Mouse (Mus musculus): ENCODE measurements at regions not wholly inside any gene's neighbourhood (a gene's known extent, or its start where the extent isn't known, plus 50 kb on each side); places are given as distances from the start of the nearest gene placed in this dataset.

DNA sequence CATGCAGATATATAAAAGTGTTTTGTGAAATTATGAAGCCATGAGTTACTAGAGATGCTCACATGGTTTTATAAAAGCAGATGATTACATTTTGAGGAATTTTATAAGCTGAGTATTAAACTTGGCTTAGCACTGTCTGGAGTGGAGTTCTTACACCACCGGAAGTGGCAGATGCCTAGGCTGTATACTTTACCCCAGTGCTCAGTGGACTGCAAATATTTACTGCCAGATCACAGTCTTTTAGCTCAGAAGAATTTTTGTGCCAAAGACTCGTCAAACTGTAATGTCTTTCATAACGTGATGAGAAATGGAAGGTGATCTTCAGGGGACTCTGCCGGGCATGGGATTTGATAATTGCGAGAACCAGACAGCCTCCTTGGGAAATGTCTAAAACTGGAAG, 136.1 kb upstream of the 9330182O14Rik start:
- DNase-seq (ENCODE audit: low spot score), result no peak

DNA sequence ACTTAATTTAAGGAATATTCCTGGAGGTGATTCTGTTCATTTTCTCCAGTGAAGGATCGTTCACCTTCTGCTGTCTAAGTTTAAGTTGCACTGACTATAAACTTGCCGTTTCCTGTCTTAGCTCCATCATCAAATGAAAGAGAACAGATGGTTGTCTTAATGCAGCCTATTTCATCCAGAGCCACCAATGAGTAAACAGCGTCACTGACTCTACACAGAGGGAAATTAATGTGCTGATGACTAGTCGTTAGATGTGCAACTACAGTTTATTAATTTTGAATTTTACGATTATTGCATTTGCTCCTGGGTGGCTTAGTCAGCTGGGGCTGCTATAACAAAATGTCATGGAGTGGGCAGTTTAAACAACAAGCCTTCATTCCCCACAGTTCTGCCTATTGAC, 134.1 kb upstream of the 9330182O14Rik start:
- DNase-seq (ENCODE audit: low spot score), result no peak

GRCm38 (mm10) chr15:40005096-40005495, 129.1 kb upstream of the 9330182O14Rik start:
- no peak for DNase-seq (ENCODE audit: low spot score)

DNA sequence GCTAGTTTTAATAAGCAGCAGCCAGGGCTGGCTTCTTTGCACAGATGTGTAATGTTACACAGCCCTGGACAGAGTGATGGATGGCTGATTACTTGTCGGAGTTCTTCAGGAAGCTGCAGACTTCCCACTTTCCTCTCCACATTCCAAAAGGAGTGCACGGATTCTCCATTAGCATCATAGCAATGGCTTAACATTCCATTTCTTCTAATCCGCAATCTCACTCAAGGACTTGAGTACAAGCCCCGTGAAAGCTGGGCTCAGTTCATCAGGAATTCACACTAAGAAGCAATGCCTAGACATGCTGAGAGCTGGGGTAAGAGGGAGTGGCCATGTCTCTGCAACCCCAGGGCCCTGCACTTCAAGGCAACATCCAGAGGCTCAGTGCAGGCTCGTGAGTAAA, 126.3 kb upstream of the 9330182O14Rik start:
- DNase-seq (ENCODE audit: low spot score), result no peak

DNA sequence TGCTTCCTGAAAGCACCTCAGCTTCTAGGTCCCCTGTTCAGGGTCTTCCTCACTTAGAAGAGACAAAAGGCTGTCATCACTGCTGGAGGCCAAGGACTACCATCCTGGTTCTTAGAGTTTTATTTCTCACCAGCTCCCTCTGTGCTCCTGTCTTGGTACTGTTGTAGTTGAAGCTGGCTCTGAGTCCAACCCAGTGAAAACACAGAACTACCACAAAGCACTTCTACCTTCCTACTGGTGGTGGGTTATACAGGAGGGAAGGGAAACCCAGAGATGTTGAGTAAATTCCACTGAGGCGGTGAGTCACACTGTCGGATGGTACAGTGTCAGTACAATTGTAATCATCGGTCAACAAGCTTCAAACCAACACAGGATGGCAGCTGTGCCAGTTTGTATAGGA, 120.3 kb upstream of the 9330182O14Rik start:
- no peak for DNase-seq (ENCODE audit: low spot score)

DNA sequence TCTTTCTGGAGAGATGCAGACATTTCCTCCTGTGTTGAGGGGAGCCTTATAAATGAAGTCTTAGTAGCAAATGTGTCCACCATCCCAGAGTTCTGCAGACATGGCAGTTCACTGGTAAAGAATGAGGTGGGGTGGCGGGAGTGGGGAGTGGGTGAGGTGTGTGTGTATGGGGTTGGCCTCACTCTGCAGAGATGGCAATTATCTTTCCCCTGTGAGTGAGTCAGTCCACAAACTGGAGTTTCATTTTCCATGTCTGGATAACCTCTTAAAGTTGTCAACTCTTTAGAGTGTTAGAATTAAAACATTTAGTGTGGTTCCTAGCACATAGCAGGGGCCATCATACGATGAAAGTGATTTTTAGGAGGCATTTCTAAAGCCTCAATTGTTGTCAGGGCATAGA, 117.1 kb upstream of the 9330182O14Rik start:
- DNase-seq (ENCODE audit: low spot score), result no peak

GRCm38 (mm10) chr15:40017597-40017996, 116.6 kb upstream of the 9330182O14Rik start:
- no peak for DNase-seq (ENCODE audit: low spot score)

DNA sequence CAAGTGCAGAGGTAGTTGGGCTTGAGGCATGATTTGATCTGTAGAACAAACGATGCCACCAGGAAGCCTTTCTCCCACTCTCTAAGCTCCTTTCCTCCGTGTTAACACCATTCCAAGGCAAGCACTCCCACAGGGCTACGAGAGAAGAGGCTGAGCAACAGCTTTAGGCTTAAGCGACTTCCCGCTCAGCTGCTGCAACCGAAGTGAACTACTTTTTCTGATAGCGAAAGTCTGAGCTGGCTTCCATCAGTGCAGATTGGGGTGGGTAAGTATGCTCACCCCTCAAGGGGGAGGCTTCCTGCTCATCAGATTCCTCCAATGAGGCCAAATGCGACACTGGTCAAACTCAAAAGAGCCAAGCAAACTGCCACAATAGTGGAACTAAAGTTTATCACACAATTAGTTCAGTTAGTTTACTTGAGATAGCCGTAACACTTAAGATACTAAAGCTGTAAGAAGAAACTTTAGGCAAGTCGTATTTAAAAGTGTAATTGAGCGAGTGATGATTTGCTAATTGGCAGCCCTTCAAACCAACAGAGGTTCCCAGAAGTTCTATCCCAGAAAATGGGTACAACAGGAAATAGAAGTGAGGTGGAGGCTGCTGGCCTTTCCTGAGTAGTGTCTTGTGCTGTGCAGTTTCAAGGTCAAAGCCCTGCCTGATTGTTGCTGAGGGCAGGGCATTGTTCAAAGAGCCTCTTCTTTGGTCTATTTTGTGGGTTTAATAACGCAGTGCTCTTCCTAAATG, 115.9 kb upstream of the 9330182O14Rik start:
- DNase-seq (ENCODE audit: low spot score), result no peak

DNA sequence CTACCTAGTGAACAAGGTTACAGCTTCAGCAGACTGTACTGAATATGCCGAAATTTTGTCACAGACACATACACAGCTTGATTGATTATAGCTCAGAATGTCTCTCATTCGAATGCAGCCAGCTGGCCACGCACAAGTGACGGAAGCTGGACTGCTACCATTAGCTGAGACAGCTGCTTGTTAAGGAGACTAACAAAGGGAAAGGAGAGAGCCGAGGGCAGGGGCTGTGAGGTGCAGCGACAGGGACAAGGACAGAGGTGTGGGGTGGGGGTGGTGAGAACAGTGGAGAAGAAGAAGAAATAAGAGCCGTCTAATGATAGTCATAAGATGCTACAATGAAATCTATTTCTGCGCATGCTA, 115.4 kb upstream of the 9330182O14Rik start:
- no peak for DNase-seq (ENCODE audit: low spot score)

DNA sequence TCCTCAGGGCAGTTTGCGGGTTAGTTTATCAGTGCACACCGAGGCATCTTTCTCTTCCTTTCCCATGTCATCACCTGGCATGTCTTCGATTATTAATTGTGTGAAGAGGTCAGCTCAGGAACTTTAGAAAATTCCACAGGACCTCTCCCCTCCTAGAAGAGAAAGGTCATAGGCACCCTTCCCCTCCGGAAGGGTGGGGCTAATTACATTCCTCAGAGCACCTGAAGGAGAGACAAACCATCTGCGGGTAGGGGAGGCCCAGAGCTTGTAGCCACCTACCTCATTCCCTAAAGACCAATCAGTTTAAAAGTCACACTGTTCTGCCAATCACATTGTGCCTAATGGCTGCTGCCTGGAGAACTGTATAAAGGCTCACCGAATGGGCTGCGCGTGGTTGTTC, 114.9 kb upstream of the 9330182O14Rik start:
- no peak for DNase-seq (ENCODE audit: low spot score)

- no peak for DNase-seq (ENCODE audit: low spot score)
Observed at GRCm38 (mm10) chr15:40020097-40020496, 114.1 kb upstream of the 9330182O14Rik start.

- DNase-seq (ENCODE audit: low spot score), result no peak
Observed at GRCm38 (mm10) chr15:40020646-40021045, 113.5 kb upstream of the 9330182O14Rik start.

DNA sequence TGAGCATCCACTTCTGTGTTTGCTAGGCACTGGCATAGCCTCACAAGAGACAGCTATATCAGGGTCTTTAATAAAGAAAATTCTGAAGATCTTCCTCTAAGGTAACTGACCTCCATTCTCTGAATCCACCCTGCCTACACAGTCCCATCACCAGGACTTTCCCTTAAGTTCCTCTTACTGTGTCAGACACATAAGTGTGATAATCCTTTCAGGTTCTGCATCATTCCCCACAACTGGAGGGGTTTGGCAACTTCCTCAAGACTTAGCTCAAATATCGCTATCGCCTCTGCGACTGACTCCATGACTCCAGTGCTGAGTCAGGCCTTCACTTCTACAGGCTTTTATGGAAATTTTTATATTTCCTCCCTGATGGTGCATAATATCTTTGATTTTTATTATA, 111.0 kb upstream of the 9330182O14Rik start:
- no peak for DNase-seq (ENCODE audit: low spot score)

DNA sequence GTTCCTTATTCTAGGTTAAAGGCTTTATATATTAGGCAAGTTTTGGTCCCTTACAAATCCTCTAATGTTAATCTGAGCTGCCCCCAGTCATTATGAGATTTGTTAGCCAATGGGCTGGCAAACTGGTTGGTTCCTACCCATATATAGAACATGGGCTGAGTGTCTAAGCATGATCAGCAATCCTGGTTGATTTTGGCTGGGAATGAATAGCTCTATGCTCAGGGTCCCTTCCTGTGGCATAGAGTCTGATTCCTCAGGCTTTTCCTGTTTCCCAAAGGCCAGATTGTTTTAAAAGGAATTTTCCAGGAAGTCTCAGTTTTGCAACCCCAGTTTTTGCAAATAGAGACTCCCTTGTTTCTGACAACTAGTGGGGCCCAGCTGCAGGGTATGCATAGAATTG, 102.1 kb upstream of the 9330182O14Rik start:
- DNase-seq (ENCODE audit: low spot score), result no peak

DNA sequence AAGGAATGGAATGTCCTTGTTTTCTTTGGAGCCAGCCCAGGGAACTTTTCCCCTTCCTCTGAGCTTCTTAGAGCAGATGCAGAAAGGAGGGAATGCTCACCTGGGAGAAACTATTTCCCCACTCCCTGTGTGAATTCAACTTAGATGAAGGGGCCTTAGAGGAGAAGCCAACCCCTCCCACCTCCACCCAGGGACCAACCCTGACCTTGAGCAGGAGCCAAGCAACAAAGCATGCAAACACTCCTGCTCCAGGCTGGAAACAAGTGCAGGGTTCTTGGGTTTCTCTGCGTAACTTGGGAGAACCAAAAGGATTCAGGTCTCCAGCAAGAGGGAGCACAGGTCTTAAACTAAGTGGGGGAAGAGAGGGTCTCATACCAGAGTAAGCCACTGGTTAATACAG, 98.0 kb upstream of the 9330182O14Rik start:
- no peak for DNase-seq (ENCODE audit: low spot score)

DNA sequence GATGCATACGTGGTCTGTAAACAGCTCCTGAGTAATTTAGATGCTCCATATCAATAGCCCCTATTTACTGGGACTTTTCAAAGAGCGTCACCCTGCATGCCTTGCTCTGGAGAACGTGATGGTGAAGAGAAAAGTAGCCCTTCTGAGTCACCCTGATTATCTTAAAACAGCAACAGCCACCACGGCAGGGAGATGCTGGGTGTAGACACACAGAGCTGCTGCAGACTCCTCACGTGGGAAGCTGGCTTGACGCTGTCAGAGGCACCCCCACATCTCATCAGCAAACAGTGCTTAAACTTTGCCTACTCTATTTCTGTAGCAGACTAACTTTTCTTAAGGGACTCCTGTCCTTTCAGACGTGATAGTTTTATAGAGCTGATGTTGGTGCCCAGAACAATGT, 96.9 kb upstream of the 9330182O14Rik start:
- DNase-seq (ENCODE audit: low spot score), result no peak

DNA sequence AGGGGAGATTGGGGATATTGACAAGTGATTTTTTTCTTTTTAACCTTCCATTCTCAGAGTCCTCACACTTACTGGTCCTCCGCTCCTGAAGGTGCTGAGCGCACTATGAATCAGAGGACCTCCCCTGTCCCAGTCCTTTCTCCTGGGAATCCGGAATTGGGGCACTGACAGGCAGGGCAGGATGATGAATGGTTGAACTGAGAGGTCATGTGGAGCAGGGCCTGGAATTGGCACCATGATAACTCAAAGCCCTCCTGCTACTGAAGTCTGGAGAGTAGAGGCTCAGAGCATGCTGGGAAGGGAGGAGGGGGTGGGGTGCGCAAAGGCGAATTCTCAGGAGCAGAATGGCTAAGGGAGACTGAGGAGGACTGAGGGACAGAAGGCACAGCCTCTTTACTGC, 87.9 kb upstream of the 9330182O14Rik start:
- DNase-seq (ENCODE audit: low spot score), result no peak

DNA sequence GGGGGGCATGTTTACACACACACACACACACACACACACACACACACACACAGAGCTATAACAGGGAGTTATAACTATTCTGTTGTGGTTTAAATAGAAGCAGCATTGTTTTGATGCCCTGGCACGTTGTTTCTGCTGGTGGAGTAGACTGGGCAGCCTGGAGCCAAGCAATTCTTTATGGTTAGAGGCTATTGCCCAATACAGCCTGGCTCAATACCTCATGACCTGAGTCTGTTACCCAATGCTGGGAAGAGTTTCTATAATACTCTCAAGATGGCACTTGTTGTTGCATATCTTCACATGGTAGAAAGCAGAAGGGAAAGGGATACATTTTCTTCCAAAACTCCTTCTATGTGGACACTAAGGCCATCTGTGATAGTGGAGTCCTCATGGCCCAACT, 87.1 kb upstream of the 9330182O14Rik start:
- DNase-seq (ENCODE audit: low spot score), result no peak

DNA sequence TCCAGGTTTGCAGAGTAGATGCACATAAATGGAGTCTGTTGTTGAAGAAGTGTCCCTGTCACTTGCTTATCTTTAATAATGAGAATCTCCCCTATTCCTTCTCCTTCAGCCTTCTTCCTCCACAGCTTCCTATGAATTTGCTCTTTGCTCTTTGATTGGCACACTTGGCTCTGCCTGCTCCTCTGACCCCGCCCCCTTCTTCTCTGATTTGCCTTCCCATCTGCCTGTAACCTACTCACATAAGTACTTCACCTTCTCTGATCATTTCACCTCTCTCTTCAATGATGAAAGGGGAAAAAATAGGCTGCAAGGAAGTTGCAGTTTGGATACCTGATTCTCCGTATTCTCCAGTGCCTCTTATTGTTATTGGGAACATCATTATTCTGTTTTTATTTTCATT, 66.1 kb upstream of the 9330182O14Rik start:
- DNase-seq (ENCODE audit: low spot score), result no peak

DNA sequence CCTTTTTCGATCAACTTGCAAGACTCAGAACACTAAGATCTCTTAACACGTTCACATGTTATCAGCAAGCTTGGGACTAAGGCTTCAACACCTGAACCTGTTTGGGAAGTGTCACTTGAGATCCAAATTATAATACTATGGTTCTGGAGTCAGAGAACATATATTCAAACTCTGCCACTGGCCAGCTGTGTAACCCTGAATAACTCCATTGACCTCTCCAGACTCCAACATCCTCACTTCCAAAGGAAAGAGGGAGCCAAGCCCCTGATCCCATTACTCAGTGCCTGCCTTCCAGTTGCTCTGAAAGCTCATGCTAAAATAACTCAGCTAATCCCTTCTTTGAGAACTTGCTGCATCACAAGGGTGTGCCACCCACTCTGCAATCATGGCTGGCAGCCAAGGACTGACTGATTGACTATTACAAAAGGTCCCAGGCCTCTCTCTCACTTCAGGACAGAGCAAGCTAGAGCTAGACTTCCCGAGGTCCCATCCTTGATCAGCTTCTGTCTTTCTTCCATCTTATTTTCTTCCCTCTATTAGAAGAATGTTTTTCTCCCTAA, 58.8 kb upstream of the 9330182O14Rik start:
- DNase-seq (ENCODE audit: low spot score), result peak; percentile 10

GRCm38 (mm10) chr15:40079872-40080271, 54.3 kb upstream of the 9330182O14Rik start:
- no peak for DNase-seq (ENCODE audit: low spot score)

All from gastrocnemius, adult 18-20 months (tissue).